Mouse (Mus musculus) colon, adult 2 months (tissue): ENCODE data around the gene Olfr435. TPM values are rescaled to one million over a fixed set of nuclear protein-coding genes. Genes with fewer than 3 reads are reported as not detected.

Experiments
- polyA plus RNA-seq: library from polyadenylated mRNA; depleted of rRNA; stranded (reverse); fragments of >200 nt; gene quantifications from 2 replicates; pipeline ENCODE4 v1.2.3, GENCODE M21; 2012; rRNA removed

Olfr435 gene
- polyA plus RNA-seq: not detected in 2 replicates

DNA sequence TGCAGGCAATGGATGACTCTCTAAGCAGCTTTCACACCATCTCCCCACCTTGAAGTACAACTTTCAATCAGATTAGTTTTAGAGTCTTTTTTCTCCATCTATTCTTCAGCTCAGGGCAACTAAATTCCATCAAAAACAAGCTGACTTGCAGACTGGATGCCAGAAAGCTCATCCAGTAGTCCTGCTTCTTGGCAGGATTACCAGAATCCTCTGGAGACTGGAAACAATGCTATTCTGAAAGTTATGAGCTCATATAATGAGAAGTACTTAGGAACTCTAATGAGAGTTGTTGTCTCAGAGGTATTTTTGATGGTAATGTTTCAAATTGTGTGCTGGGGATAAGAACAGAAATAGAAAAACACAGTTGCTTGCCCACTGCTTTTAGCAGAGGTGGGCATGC, at the start of gene Olfr435:
TSS of gene Olfr435 (plus strand) at position 366 of the 400 bp plus-strand sequence.

DNA sequence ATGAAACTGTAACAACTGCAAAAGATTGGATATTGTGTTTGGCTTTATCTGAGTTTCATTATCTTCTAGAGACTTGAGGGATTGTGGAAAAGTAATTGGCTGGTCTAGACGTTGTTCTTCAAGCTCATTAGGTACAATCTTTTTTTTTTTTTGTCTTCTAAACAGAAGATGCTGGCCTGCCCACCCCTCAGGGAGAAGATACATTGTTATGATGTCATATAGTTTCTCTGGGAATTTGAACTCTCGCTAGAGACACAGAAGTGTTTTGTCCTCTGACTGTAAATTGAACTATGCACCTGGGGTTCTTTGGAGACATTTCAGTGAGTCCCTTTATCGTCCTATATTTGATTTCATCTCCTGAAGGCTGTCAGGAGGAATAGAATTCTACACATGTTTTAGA, 34.0 kb upstream of the Olfr435 start, which contains the start of gene Olfr437:
TSS of gene Olfr437 (plus strand) at position 301 of the 400 bp plus-strand sequence.

DNA sequence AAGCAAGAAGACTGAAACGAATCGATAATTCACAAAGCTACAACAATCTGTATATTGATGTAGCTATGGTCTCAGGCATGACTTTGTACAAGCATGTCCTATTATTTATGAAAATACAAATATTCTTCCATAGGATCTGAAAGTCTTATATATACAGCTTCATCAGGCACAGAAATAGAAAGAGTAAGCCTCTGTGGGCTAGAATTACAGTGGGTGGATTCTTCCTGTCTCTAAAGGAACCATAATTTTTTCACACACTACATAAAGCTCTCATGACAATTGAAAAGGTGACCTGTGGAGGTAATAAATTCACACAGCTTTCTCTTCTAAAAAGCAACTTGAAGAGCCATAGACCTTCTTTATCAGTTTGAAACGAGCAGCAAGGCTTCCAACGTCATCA, 25.1 kb upstream of the Olfr435 start, which contains the start of gene Olfr13:
TSS of gene Olfr13 (plus strand) at position 301 of the 400 bp plus-strand sequence.

GRCm38 (mm10) chr6:43212873-43213272, 15.9 kb downstream of the Olfr435 start, which contains the start of gene Olfr434:
Olfr434 (plus strand) TSS chr6:43213021.

GRCm38 (mm10) chr6:43231255-43231654, 34.3 kb downstream of the Olfr435 start, which contains the start of gene Olfr47:
Olfr47 (plus strand) TSS chr6:43231529.

Other genes with a start within 250 kb of the Olfr435 start
- gene Olfr444, start 248.1 kb upstream of the Olfr435 start, polyA plus RNA-seq: not detected in 2 replicates
- not detected in 2 replicates for gene Olfr441, start 90.8 kb upstream of the Olfr435 start, polyA plus RNA-seq
- gene Olfr237-ps1, start 50.6 kb upstream of the Olfr435 start, polyA plus RNA-seq: not detected in 2 replicates
- gene Olfr437, start 33.9 kb upstream of the Olfr435 start, polyA plus RNA-seq: not detected in 2 replicates
- not detected in 2 replicates for gene Olfr13, start 25.0 kb upstream of the Olfr435 start, polyA plus RNA-seq
- gene Olfr434, start 15.9 kb downstream of the Olfr435 start, polyA plus RNA-seq: not detected in 2 replicates
- not detected in 2 replicates for gene Olfr47, start 34.4 kb downstream of the Olfr435 start, polyA plus RNA-seq
- 34.2 and 35.5 TPM in 2 replicates for gene Arhgef5, start 68.4 kb downstream of the Olfr435 start, polyA plus RNA-seq
- 0.06 TPM in 1 of 2 replicates, not detected in the other for gene Nobox, start 112.4 kb downstream of the Olfr435 start, polyA plus RNA-seq